In genomic region chr5:96620209-96620608, GRCm38 (mm10) we compare ENCODE assay signal across 14 mouse cellular contexts.
DNase-seq lines count a peak whose midpoint lies in the region; ATAC-seq lines count a peak whose summit lies in the region.
"Had no signal": no experiment of that assay in that cellular context is flagged by ENCODE, and none has a peak within 500 bp of the region (broad histone marks: within the 10 kb centered on the region; RNA-seq: fewer than 3 reads in every experiment).

No protein-coding gene starts in this region.

- no peak overlapping the region for H3K9ac ChIP-seq in forebrain, embryonic 16.5 days (replicated peaks; ENCODE audit: low read depth, low read length)
- H3K9ac ChIP-seq: liver, embryonic 15.5 days had no signal

- no peak overlapping the region for H3K4me2 ChIP-seq in forebrain, embryonic 16.5 days (ENCODE audit: low read length)
- H3K4me2 ChIP-seq: liver, embryonic 15.5 days had no signal

- H3K4me1 ChIP-seq in forebrain, embryonic 16.5 days (replicated peaks; ENCODE audit: control insufficient read depth, insufficient read depth, low read length): no peaks in the 10 kb centered on the region
- H3K4me1 ChIP-seq: liver, embryonic 15.5 days; megakaryocyte, embryonic 14.5 days had no signal

- no peak for ATAC-seq in forebrain, embryonic 16.5 days

- no peaks in the 10 kb centered on the region for H3K27me3 ChIP-seq in forebrain, embryonic 16.5 days (replicated peaks; ENCODE audit: control insufficient read depth, insufficient read depth, low read length)
- H3K27me3 ChIP-seq: liver, embryonic 15.5 days; megakaryocyte, embryonic 14.5 days had no signal

- H3K27ac ChIP-seq in forebrain, embryonic 16.5 days (ENCODE audit: low read length): no peak overlapping the region
- H3K27ac ChIP-seq: liver, embryonic 15.5 days had no signal

- 85% methylated on average over 2 of the region's 2 CpGs for WGBS in forebrain, embryonic 16.5 days

- H3K4me3 ChIP-seq in forebrain, embryonic 16.5 days (replicated peaks; ENCODE audit: low read length): no peak overlapping the region
- H3K4me3 ChIP-seq: liver, embryonic 15.5 days; megakaryocyte, embryonic 14.5 days had no signal

- H3K9me3 ChIP-seq in forebrain, embryonic 16.5 days (ENCODE audit: control insufficient read depth, low read length): no peaks in the 10 kb centered on the region
- H3K9me3 ChIP-seq: G1E; liver, embryonic 15.5 days; megakaryocyte, embryonic 14.5 days had no signal

- no peaks in the 10 kb centered on the region for H3K36me3 ChIP-seq in forebrain, embryonic 16.5 days (ENCODE audit: control insufficient read depth, insufficient read depth)
- H3K36me3 ChIP-seq: G1E; liver, embryonic 15.5 days had no signal

- peak; percentile 16 to 22 for DNase-seq in cerebellum, postnatal 10 days
- DNase-seq in cerebellum, postnatal 14 days: no peak
- peak; percentile 11 for DNase-seq in lung, postnatal 14 days
- no peak for DNase-seq in lung, postnatal 25 days (ENCODE audit: low spot score)
- DNase-seq in adrenal gland, adult 18-20 months (ENCODE audit: low spot score in 2 of 2): peak; percentile 53 to 73
- DNase-seq in kidney, postnatal 36 days: peak; percentile 31 to 47
- no peak for DNase-seq in right cerebral cortex, postnatal 10 days (ENCODE audit: low spot score in 2 of 2)
- DNase-seq: layer of hippocampus, adult 9-11 months; left cerebral cortex, postnatal 4 days; right cerebral cortex, postnatal 4 days had no signal

Comparison
In these comparisons a context has a peak if more than half of its experiments do, and no peak if none do; other contexts are left out.
1. DNase-seq: peak in cerebellum, postnatal 10 days (2 of 2), lung, postnatal 14 days (single experiment), adrenal gland, adult 18-20 months (2 of 2) and kidney, postnatal 36 days (2 of 2); none in cerebellum, postnatal 14 days (0 of 2), lung, postnatal 25 days (single experiment) and right cerebral cortex, postnatal 10 days (0 of 2).